21 mouse cellular contexts compared by ENCODE assay signal in genomic region chr6:115968086-115968485, GRCm38 (mm10). TPM values are rescaled to one million over a fixed set of nuclear protein-coding genes. Genes with fewer than 3 reads are reported as not detected.
DNase-seq lines count a peak whose midpoint lies in the region; ATAC-seq and TF ChIP-seq lines count a peak whose summit lies in the region.
"Had no signal": no experiment of that assay in that cellular context is flagged by ENCODE, and none has a peak within 500 bp of the region (broad histone marks: within the 10 kb centered on the region; RNA-seq: fewer than 3 reads in every experiment).

No protein-coding gene starts in this region.

- ATAC-seq in forebrain, embryonic 14.5 days: no peak
- ATAC-seq in hindbrain, postnatal 0 days: 0 out of 2 replicates have a peak, but pooled peaks have one; percentile 22
- no peak for ATAC-seq in hindbrain, embryonic 13.5 days (ENCODE audit: low FRiP score)
- ATAC-seq: activated CD4-positive, CD25-positive, alpha-beta regulatory T cell, adult 4 months; forebrain, embryonic 16.5 days; liver, postnatal 0 days had no signal

- peaks cover 11% of the 10 kb centered on the region for H3K27me3 ChIP-seq in forebrain, embryonic 10.5 days (ENCODE audit: poor library complexity, severe bottlenecking)
- H3K27me3 ChIP-seq in forebrain, embryonic 14.5 days (replicated peaks; ENCODE audit: control insufficient read depth, insufficient read depth, low read length): no peaks in the 10 kb centered on the region
- H3K27me3 ChIP-seq in hindbrain, postnatal 0 days (ENCODE audit: insufficient read depth, low read length): no peaks in the 10 kb centered on the region
- 0 out of 2 replicates have a peak, but pooled peaks cover 8% of the 10 kb centered on the region for H3K27me3 ChIP-seq in hindbrain, embryonic 13.5 days
- H3K27me3 ChIP-seq in cerebellum, adult 2 months (ENCODE audit: control insufficient read depth, insufficient read depth, low read length): no peaks in the 10 kb centered on the region
- H3K27me3 ChIP-seq in limb, embryonic 10.5 days (ENCODE audit: low read depth, poor library complexity, severe bottlenecking): peaks cover 8% of the 10 kb centered on the region; the same call in 1 of the 2 replicates
- H3K27me3 ChIP-seq: embryonic facial prominence, embryonic 15.5 days had no signal

- WGBS in forebrain, embryonic 10.5 days: 87% methylated on average over 5 of the region's 5 CpGs
- WGBS in forebrain, embryonic 14.5 days: 82% methylated on average over 5 of the region's 5 CpGs
- 53% methylated on average over 5 of the region's 5 CpGs for WGBS in hindbrain, postnatal 0 days
- WGBS in hindbrain, embryonic 13.5 days: 69% methylated on average over 5 of the region's 5 CpGs
- 10% methylated on average over 5 of the region's 5 CpGs for WGBS in cerebellum, adult 2 months
- WGBS in limb, embryonic 10.5 days: 68% methylated on average over 5 of the region's 5 CpGs

- no peaks in the 10 kb centered on the region for H3K9me3 ChIP-seq in forebrain, embryonic 10.5 days
- no peaks in the 10 kb centered on the region for H3K9me3 ChIP-seq in forebrain, embryonic 14.5 days (replicated peaks; ENCODE audit: control insufficient read depth, low read length)
- no peaks in the 10 kb centered on the region for H3K9me3 ChIP-seq in hindbrain, postnatal 0 days (ENCODE audit: low read length)
- H3K9me3 ChIP-seq in hindbrain, embryonic 13.5 days: no peaks in the 10 kb centered on the region
- no peaks in the 10 kb centered on the region for H3K9me3 ChIP-seq in limb, embryonic 10.5 days (replicated peaks)
- H3K9me3 ChIP-seq: embryonic facial prominence, embryonic 15.5 days; heart, embryonic 12.5 days had no signal

- H3K4me2 ChIP-seq in forebrain, embryonic 14.5 days (ENCODE audit: low read length): no peak overlapping the region
- H3K4me2 ChIP-seq in hindbrain, postnatal 0 days (ENCODE audit: low read depth, low read length): no peak overlapping the region
- no peak overlapping the region for H3K4me2 ChIP-seq in hindbrain, embryonic 13.5 days
- H3K4me2 ChIP-seq: embryonic facial prominence, embryonic 15.5 days; heart, embryonic 12.5 days; midbrain, embryonic 11.5 days had no signal

- peak overlapping the region; percentile 63 for H3K27ac ChIP-seq in forebrain, embryonic 10.5 days
- H3K27ac ChIP-seq in forebrain, embryonic 14.5 days (ENCODE audit: low read depth, low read length): no peak overlapping the region
- peak overlapping the region; percentile 29 for H3K27ac ChIP-seq in hindbrain, postnatal 0 days
- H3K27ac ChIP-seq in hindbrain, embryonic 13.5 days: no peak overlapping the region
- peak overlapping the region; percentile 88 for H3K27ac ChIP-seq in cerebellum, adult 2 months (ENCODE audit: insufficient read depth, low read length)
- peak overlapping the region; percentile 71 for H3K27ac ChIP-seq in limb, embryonic 10.5 days
- H3K27ac ChIP-seq: embryonic facial prominence, embryonic 15.5 days had no signal

- H3K36me3 ChIP-seq in forebrain, embryonic 10.5 days (replicated peaks): 0 out of 2 replicates have a peak, but pooled peaks cover 2% of the 10 kb centered on the region
- no peaks in the 10 kb centered on the region for H3K36me3 ChIP-seq in forebrain, embryonic 14.5 days (ENCODE audit: control insufficient read depth, insufficient read depth, low read length)
- no peaks in the 10 kb centered on the region for H3K36me3 ChIP-seq in hindbrain, postnatal 0 days (ENCODE audit: insufficient read depth, low read length)
- no peaks in the 10 kb centered on the region for H3K36me3 ChIP-seq in hindbrain, embryonic 13.5 days
- peaks cover 10% of the 10 kb centered on the region for H3K36me3 ChIP-seq in limb, embryonic 10.5 days

- no peak for TF ChIP-seq CTCF in hindbrain, postnatal 0 days (IDR thresholded peaks at IDR 0.05; ENCODE audit: low read depth)
- no peak for TF ChIP-seq CTCF in cerebellum, adult 2 months (IDR thresholded peaks at IDR 0.05; ENCODE audit: borderline replicate concordance, insufficient read depth, low read depth, low read length)

- peaks cover 31% of the 10 kb centered on the region for H3K4me1 ChIP-seq in forebrain, embryonic 10.5 days
- H3K4me1 ChIP-seq in forebrain, embryonic 14.5 days (ENCODE audit: control insufficient read depth, insufficient read depth, low read length): peaks cover 9% of the 10 kb centered on the region
- peaks cover 11% of the 10 kb centered on the region; the same call in 1 of the 2 replicates for H3K4me1 ChIP-seq in hindbrain, postnatal 0 days (ENCODE audit: insufficient read depth, low read length)
- H3K4me1 ChIP-seq in hindbrain, embryonic 13.5 days (replicated peaks): peaks cover 40% of the 10 kb centered on the region
- H3K4me1 ChIP-seq in cerebellum, adult 2 months (ENCODE audit: control insufficient read depth, insufficient read depth, low read length): peaks cover 58% of the 10 kb centered on the region
- H3K4me1 ChIP-seq in limb, embryonic 10.5 days: peaks cover 66% of the 10 kb centered on the region

- H3K4me3 ChIP-seq in forebrain, embryonic 10.5 days: no peak overlapping the region
- no peak overlapping the region for H3K4me3 ChIP-seq in forebrain, embryonic 14.5 days (ENCODE audit: low read depth, low read length)
- H3K4me3 ChIP-seq in hindbrain, postnatal 0 days (ENCODE audit: low read length): no peak overlapping the region
- H3K4me3 ChIP-seq in hindbrain, embryonic 13.5 days: no peak overlapping the region
- no peak overlapping the region for H3K4me3 ChIP-seq in cerebellum, adult 2 months (replicated peaks; ENCODE audit: insufficient read depth, low read depth, low read length)
- no peak overlapping the region for H3K4me3 ChIP-seq in limb, embryonic 10.5 days
- H3K4me3 ChIP-seq: embryonic facial prominence, embryonic 15.5 days; heart, embryonic 12.5 days had no signal

- no peak for DNase-seq in forebrain, embryonic 10.5 days (ENCODE audit: extremely low spot score, low spot score)
- no peak for DNase-seq in forebrain, embryonic 14.5 days (ENCODE audit: low spot score)
- DNase-seq in hindbrain, postnatal 0 days (ENCODE audit: low spot score): peak; percentile 72
- DNase-seq in cerebellum, adult 2 months: peak; percentile 78 to 89
- DNase-seq in limb, embryonic 10.5 days (ENCODE audit: low spot score): no peak
- no peak for DNase-seq in right cerebral cortex, adult 18-20 months
- no peak for DNase-seq in adrenal gland, adult 18-20 months (ENCODE audit: low spot score in 2 of 2)
- DNase-seq: gastrocnemius, postnatal 14 days; kidney, adult 2 months; liver, postnatal 0 days; right cerebral cortex, postnatal 14 days; thymus, postnatal 4 days had no signal

- no peak for TF ChIP-seq POLR2A in cerebellum, adult 2 months (IDR thresholded peaks at IDR 0.05; ENCODE audit: borderline replicate concordance, insufficient read depth, low read length)

- H3K9ac ChIP-seq in forebrain, embryonic 14.5 days (ENCODE audit: low read length): no peak overlapping the region
- no peak overlapping the region for H3K9ac ChIP-seq in hindbrain, postnatal 0 days (replicated peaks; ENCODE audit: low read length)
- H3K9ac ChIP-seq in hindbrain, embryonic 13.5 days: no peak overlapping the region
- H3K9ac ChIP-seq: embryonic facial prominence, embryonic 15.5 days; heart, embryonic 12.5 days; liver, postnatal 0 days had no signal

RNA-seq across cellular contexts. Expression of gene H1foo, which starts 23.3 kb away (rescaled TPM):
- polyA plus RNA-seq in forebrain, embryonic 10.5 days (2016; fragmentation: Nextera tagmentation; extraction: Ambion mirVana): not detected in 2 replicates
- not detected in 2 replicates for polyA plus RNA-seq in forebrain, embryonic 14.5 days (2014; fragmentation: Nextera tagmentation; extraction: Ambion mirVana)
- 1.0 TPM in 1 of 2 replicates, not detected in the other for total RNA-seq in hindbrain, postnatal 0 days (2014; rRNA removed)
- polyA plus RNA-seq in hindbrain, postnatal 0 days (2015; fragmentation: Nextera tagmentation; extraction: Ambion mirVana): not detected in 2 replicates
- polyA plus RNA-seq in hindbrain, embryonic 13.5 days (2015; fragmentation: Nextera tagmentation; extraction: Ambion mirVana): not detected in 2 replicates
- not detected in 2 replicates for polyA plus RNA-seq in cerebellum, adult 2 months (2012; rRNA removed)
- polyA plus RNA-seq in limb, embryonic 10.5 days (2016; fragmentation: Nextera tagmentation; extraction: Ambion mirVana): not detected in 2 replicates
- total RNA-seq in adrenal gland, adult 18-20 months (2021): not detected
- total RNA-seq: gastrocnemius, postnatal 14 days; layer of hippocampus, postnatal 14 days had no signal
- polyA plus RNA-seq: brain, embryonic 14.5 days; embryonic facial prominence, embryonic 15.5 days; forebrain, embryonic 16.5 days; heart, embryonic 12.5 days; kidney, adult 2 months; limb, embryonic 14.5 days; liver, postnatal 0 days; midbrain, embryonic 11.5 days had no signal

RNA-seq across cellular contexts. Expression of gene Plxnd1, which starts 26.7 kb away (rescaled TPM):
- polyA plus RNA-seq in forebrain, embryonic 10.5 days (2016; fragmentation: Nextera tagmentation; extraction: Ambion mirVana): 23.9 and 28.0 TPM in 2 replicates
- 15.3 and 19.6 TPM in 2 replicates for polyA plus RNA-seq in forebrain, embryonic 14.5 days (2014; fragmentation: Nextera tagmentation; extraction: Ambion mirVana)
- 31.2 and 36.1 TPM in 2 replicates for total RNA-seq in hindbrain, postnatal 0 days (2014; rRNA removed)
- polyA plus RNA-seq in hindbrain, postnatal 0 days (2015; fragmentation: Nextera tagmentation; extraction: Ambion mirVana): 6.1 and 8.2 TPM in 2 replicates
- 9.1 and 11.3 TPM in 2 replicates for polyA plus RNA-seq in hindbrain, embryonic 13.5 days (2015; fragmentation: Nextera tagmentation; extraction: Ambion mirVana)
- 24.2 and 29.4 TPM in 2 replicates for polyA plus RNA-seq in cerebellum, adult 2 months (2012; rRNA removed)
- 27.9 and 30.9 TPM in 2 replicates for polyA plus RNA-seq in limb, embryonic 10.5 days (2016; fragmentation: Nextera tagmentation; extraction: Ambion mirVana)
- 100 to 1,000 TPM; 116 to 135 TPM for total RNA-seq in adrenal gland, adult 18-20 months (2021)

RNA-seq across cellular contexts. Expression of gene Rho, which starts 36.5 kb away (rescaled TPM):
- 0.06 and 0.10 TPM in 2 replicates for polyA plus RNA-seq in forebrain, embryonic 10.5 days (2016; fragmentation: Nextera tagmentation; extraction: Ambion mirVana)
- polyA plus RNA-seq in forebrain, embryonic 14.5 days (2014; fragmentation: Nextera tagmentation; extraction: Ambion mirVana): 0.19 and 0.30 TPM in 2 replicates
- total RNA-seq in hindbrain, postnatal 0 days (2014; rRNA removed): 0.37 and 1.1 TPM in 2 replicates
- polyA plus RNA-seq in hindbrain, postnatal 0 days (2015; fragmentation: Nextera tagmentation; extraction: Ambion mirVana): 0.08 and 0.09 TPM in 2 replicates
- polyA plus RNA-seq in hindbrain, embryonic 13.5 days (2015; fragmentation: Nextera tagmentation; extraction: Ambion mirVana): 0.21 and 0.58 TPM in 2 replicates
- polyA plus RNA-seq in cerebellum, adult 2 months (2012; rRNA removed): 0.79 and 0.89 TPM in 2 replicates
- 0.24 and 0.31 TPM in 2 replicates for polyA plus RNA-seq in limb, embryonic 10.5 days (2016; fragmentation: Nextera tagmentation; extraction: Ambion mirVana)
- under 1 TPM; 0.26 to 0.40 TPM for total RNA-seq in adrenal gland, adult 18-20 months (2021)
- polyA plus RNA-seq: activated CD4-positive, CD25-positive, alpha-beta regulatory T cell, adult 4 months; liver, postnatal 0 days; midbrain, embryonic 11.5 days had no signal

Comparison
In these comparisons a context has a peak if more than half of its experiments do, and no peak if none do; other contexts are left out.
1. H3K27ac ChIP-seq: peak in forebrain, embryonic 10.5 days (single experiment), hindbrain, postnatal 0 days (single experiment), cerebellum, adult 2 months (single experiment) and limb, embryonic 10.5 days (single experiment); none in forebrain, embryonic 14.5 days (single experiment) and hindbrain, embryonic 13.5 days (single experiment).
2. DNase-seq: peak in hindbrain, postnatal 0 days (single experiment) and cerebellum, adult 2 months (2 of 2); none in forebrain, embryonic 10.5 days (single experiment), forebrain, embryonic 14.5 days (single experiment), limb, embryonic 10.5 days (single experiment), right cerebral cortex, adult 18-20 months (single experiment) and adrenal gland, adult 18-20 months (0 of 2).